Mouse (Mus musculus) testis, postnatal 14 days (tissue): ENCODE measurements around the gene Spout1.
"Not testable (repeated sequence)": the region's sequence is repeated elsewhere in the genome, so short reads cannot be mapped to it uniquely, and the experiment has no call there.

Source experiments
- DNase-seq: peaks from one replicate; pipeline ENCODE4 v3.0.0; 2021; ENCODE audit warnings: low spot score

Gene Spout1

DNA sequence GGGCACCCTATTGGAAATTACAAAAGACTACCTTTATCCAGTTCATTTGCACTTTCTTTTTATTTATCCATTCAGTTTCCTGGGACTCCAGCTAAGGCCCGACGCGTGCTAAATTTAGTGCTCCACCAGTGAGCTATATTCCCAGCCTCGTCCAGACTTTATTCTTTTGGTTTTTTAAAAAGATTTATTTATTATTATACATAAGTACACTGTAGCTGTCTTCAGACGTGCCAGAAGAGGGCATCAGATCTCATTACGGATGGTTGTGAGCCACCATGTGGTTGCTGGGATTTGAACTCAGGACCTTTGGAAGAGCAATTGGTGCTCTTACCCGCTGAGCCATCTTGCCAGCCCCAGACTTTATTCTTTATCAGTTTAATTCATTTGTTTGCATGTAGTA, 452 bp upstream of the Spout1 start:
- not testable (repeated sequence) for DNase-seq

DNA sequence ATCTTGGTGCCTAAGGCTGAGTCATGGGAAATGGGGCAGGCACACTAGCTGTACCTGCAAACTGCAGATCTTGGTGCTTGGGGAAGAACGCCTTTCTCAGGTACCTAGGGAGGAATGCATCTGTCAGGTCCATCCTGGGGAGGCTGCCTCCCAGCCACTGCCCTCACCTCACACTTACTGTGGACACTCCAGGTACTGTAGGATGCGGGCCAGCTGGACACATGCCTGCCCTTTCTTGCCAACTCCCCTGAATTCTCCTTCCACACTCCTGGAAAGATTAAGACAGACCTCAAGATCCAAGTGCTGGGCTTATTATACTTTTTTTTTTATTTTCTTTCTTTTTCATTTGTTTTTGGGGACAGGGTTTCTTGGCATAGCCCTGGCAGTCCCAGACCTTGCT, 1.7 kb downstream of the Spout1 start:
- DNase-seq, result no peak

DNA sequence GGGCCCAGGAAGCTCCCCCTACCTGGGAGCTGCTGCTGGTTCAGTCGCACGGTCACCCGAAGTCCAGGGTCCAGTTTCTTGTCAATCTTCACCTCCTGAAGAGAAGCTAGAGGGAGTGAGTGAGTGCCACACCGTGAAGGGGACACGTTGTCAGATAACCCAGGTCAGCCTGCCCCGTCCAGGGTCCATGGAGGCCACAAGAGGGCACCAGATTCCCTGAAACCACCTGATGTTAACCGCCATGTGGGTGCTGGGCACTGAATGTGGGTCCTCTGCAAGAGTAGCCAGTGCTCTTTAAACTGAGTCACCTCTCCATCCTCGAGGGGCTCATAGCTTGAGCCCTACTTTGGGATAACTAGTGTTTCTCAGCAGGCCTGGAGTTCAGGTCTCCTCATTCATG, 2.4 kb downstream of the Spout1 start:
- no peak for DNase-seq

GRCm38 (mm10) chr2:30173541-30174240, 4.6 kb downstream of the Spout1 start:
- no peak for DNase-seq

GRCm38 (mm10) chr2:30171997-30172382, 6.3 kb downstream of the Spout1 start:
- DNase-seq, result no peak

- peak; percentile 82 for DNase-seq
Measured at GRCm38 (mm10) chr2:30171371-30171996, 6.8 kb downstream of the Spout1 start, which contains the start of gene Endog. Gene Endog (plus strand): TSS chr2:30171493.

- no peak for DNase-seq
Measured at GRCm38 (mm10) chr2:30166677-30167076, 11.6 kb downstream of the Spout1 start.

- DNase-seq, result no peak
Measured at GRCm38 (mm10) chr2:30164340-30164932, 13.8 kb downstream of the Spout1 start.

DNA sequence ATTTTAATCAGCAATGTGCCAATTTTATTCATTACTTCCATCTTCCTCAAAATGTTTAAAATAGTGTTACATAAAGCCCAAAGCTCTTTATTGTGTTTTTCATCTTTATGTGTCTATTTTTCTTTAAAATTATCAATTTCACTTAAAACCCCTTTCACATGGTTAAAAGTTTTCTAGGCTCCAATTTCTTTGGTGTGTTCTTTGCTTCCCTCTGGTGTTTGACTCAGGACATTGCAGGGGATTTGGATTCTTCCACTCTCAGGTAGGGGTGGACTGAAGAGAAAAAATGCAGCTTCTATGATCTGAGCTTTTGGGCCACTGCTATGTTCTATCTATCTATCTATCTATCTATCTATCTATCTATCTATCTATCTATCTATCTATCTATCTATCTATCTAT, 16.4 kb downstream of the Spout1 start:
- DNase-seq, result no peak

GRCm38 (mm10) chr2:30159871-30160270, 18.4 kb downstream of the Spout1 start:
- not testable (repeated sequence) for DNase-seq

GRCm38 (mm10) chr2:30152616-30153015, 25.6 kb downstream of the Spout1 start:
- no peak for DNase-seq

GRCm38 (mm10) chr2:30151840-30152239, 26.4 kb downstream of the Spout1 start:
- no peak for DNase-seq

DNA sequence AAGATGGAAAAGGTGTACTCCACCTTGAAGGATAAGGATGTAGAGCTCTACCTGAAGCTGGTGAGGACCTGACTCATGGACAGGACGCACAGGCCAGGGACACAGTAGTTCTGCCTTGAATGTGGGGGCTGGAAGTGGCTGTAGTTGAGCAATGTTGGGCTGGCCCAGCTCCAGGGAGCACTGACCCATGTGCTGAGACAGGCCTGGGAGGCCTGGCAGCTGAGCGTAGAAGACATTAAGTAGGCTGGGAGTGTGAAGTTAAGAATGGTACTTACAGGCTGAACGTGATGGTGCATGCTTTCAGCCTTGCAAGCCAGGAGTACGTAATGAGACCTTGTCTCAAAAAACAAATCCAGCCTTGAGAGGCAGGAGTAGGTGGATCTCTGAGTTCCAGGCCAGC, 30.8 kb downstream of the Spout1 start:
- DNase-seq, result no peak

GRCm38 (mm10) chr2:30144436-30144835, 33.8 kb downstream of the Spout1 start:
- no peak for DNase-seq

DNA sequence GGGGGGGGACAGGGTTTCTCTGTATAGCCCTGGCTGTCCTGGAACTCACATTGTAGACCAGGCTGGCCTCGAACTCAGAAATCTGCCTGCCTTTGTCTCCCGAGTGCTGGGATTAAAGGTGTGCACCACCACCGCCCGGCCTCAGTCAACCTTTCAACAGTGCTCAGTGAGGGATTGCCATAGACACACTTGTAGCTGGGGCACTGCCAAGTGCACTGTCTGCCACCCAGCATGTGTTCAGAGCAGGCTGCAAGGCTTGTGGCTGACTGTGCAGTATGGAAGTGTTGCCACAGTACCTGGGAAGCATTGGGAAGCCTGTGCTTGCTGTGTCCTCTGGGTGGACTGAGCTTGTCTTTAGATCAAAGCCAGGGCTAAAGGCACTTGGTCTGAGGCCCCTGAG, 38.2 kb downstream of the Spout1 start:
- not testable (repeated sequence) for DNase-seq

DNA sequence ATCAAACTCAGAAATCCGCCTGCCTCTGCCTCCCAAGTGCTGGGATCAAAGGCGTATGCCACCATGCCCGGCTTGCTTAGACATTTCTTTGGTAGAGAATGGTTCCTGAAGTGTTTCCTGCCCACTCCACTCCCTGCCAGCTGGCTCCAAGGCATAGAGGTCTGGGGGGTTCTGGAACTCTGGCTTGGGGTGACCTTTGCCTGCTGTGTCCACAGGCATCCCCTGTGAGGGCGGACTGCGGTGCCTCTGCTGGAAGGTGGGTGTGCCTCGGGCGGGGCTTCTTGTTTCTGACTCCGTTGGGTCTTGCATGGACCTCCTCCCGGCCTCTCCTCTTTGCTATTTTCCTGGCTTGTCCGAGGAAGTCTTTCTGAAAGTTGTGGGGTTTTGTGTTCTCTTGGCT, 41.8 kb downstream of the Spout1 start:
- no peak for DNase-seq

- DNase-seq, result no peak
Measured at GRCm38 (mm10) chr2:30134928-30135620, 43.2 kb downstream of the Spout1 start.

DNA sequence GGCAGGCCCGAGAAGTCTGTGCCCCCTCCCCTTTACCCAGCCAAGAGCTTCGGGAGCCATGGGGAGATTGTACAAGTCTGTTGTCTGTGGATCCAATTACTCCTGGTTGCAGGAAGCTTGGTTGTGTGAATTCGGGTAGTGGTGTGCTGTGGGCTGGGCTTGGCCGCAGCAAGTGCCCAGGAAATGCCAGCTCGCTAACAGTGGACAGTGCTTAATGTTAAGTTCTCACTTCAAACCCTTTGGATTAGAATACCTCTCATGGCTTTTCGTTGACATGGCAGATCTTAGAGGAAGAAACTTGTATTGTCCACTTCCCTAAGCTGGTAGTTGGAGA, 43.9 kb downstream of the Spout1 start:
- no peak for DNase-seq

DNA sequence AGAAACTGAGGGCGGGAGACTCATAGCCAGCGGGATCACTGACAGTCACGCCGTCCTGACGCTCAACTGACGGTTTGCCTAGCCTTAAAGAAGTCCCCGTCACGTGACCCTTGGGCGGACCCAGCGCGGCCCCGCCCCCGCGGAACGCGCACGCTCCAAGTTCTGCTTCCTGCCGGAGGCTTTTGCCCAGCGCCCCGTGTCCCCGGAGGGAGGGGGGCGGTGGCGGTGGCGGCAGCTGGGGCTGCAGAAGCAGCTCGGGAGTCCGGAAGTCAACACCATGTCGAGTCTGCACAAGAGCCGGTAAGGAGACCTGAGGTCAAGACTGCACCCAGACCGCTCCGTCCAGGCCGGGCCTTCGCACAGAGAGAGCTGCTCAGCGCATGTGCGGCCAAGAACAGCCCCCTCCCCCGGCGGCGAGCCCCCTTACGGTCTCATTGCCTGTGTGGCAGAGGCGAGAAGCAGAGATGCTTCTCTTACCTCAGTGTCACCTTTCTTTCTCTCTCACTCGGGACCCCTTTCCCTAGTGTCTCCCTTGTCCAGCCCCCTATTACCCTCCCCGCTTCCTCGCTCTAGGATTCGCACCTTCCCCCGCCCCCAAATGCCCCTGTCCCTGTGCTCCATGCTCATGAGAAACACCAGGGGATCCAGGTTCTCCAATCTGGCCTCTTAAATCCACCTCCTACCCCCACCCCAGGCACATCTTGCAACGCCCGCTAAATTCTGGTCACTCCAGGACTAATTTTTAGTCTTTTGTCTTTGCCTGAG, 44.5 kb downstream of the Spout1 start, which contains the start of gene Tbc1d13:
TSS of gene Tbc1d13 (plus strand) at position 134 of the 765 bp plus-strand sequence.
- DNase-seq, result peak; percentile 94

GRCm38 (mm10) chr2:30132801-30133612, 45.3 kb downstream of the Spout1 start:
- DNase-seq, result no peak

DNA sequence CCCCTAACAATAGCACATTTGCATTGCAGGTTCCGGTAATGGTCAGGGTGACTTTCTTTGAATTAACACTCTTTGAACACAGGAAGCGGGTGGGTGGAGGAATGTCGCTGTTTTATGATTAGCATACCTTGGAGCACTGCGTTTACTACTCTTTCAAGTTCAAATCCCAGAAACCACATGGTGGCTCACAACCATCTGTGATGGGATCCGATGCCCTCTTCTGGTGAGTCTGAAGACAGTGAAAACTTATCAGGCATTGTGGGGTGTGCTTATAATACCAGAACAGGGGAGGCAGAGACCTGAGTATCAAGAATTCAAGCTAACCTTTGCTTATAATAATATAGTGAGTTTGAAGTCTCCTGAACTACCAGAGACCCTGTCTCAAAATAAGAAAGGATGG, 47.0 kb downstream of the Spout1 start:
- DNase-seq, result not testable (repeated sequence)
